Mouse (Mus musculus) kidney, adult 2 months (tissue): ENCODE measurements around the gene Ppp2r5c.

ENCODE experiments used
- CTCF ChIP-seq: fragments of 200-500 bp; conservative IDR thresholded peaks from 2 replicates; pipeline ENCODE4 v1.5.1; 2011; ENCODE audit warnings: low read depth, mild to moderate bottlenecking, control low read depth, low read length, moderate library complexity, mixed read lengths; ENCODE audit not compliant: insufficient read depth, insufficient read length
- POLR2A ChIP-seq: fragments of 200-500 bp; IDR thresholded peaks from one replicate; pipeline ENCODE4 v1.6.1; 2011; ENCODE audit warnings: low read depth, low read length, control low read depth

DNA sequence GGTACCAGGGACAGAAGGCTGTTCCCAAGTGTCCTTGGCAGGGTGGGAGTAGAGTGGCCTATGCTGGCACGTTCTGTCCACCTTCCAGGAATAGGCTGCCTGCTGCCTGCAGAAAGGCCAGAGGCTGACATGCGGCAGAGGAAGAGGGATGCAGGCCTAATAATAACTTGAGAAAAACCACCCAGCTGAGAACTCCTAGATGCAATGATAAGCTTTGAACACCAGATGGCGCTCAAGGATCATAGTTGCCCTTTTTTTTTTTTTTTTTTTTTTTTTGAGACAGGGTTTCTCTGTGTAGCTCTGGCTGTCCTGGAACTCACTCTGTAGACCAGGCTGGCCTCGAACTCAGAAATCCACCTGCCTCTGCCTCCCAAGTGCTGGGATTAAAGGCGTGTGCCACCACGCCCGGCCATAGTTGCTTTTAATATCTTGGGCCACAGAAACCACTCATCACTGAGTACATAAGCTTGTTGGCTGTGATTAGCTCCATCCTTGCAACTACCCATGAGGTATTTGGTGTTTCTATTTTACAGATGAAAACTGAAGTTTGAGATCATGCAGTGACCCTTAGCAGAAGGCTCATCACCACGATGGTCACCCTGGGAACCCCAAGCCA is 28.1 kb upstream of the Ppp2r5c start:
- TF ChIP-seq CTCF = peak; percentile 41
- no peak for TF ChIP-seq POLR2A
